Mouse (Mus musculus) splenic B cell, adult 2 months (primary cell): Measurements from ENCODE around the gene Aknad1.
A peak's percentile ranks its signal among the peaks of the same experiment; 100 is the strongest.

Experiments
- DNase-seq: peaks from one replicate; pipeline ENCODE4 v3.0.0-alpha.2; 2011; ENCODE audit warnings: low read depth, low spot score
- H3K27me3 ChIP-seq: 2 replicates; pipeline ENCODE4 v1.6.1; 2012; ENCODE audit warnings: mild to moderate bottlenecking, low read length, moderate library complexity, mixed read lengths; ENCODE audit not compliant: control insufficient read depth, poor library complexity, insufficient read depth, severe bottlenecking
- H3K36me3 ChIP-seq: 2 replicates; pipeline ENCODE4 v1.6.1; 2012; ENCODE audit warnings: mild to moderate bottlenecking, low read length, moderate library complexity, mixed read lengths; ENCODE audit not compliant: control insufficient read depth, poor library complexity, insufficient read depth, severe bottlenecking

The Aknad1 gene

DNA sequence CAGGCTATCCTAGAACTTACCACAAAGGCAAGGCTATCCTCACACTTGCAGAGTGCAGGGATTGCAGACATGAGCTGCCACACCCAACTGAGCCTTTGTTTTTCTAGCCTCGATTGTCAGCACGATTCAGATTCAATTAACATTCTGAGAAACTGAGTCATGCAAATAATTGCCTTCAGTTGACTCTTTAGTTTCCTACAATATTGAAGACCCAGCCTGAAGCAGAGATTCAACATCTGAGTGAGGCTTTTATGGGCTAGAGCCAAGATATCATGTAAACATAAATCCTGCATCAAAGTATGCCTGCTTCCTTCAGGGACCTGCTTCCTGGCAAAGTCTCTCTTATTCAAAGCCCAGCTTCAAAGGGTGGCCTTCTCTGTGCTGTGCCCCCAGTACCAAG lies 24.2 kb downstream of the Aknad1 start:
- H3K27me3 ChIP-seq: no peaks in the 10 kb centered on the region
- no peaks in the 10 kb centered on the region for H3K36me3 ChIP-seq
- no peak for DNase-seq

DNA sequence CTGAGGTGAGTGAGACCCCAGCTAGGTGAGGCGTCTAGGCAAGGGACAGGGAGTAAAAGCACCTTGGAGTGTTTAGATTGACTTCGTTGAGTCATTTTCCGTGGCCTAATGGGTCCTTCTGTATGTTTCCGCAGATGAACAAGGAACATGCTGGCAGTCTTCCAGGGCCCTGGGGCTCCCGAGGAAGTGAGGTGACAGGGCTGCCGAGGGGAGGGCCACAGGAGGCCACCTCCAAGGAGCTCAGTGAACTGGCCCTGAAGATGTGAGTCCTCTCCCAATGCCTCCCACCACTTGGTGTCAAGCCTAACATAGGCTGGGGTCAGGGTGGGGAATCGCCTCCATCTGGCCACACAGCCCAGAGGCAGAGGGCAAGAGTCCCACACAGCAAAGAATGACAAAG lies 25.5 kb downstream of the Aknad1 start:
- Histone ChIP-seq H3K36me3 (no peaks in the 10 kb centered on the region), H3K27me3 (no peaks in the 10 kb centered on the region)
- DNase-seq: no peak

- Histone ChIP-seq H3K36me3 (no peaks in the 10 kb centered on the region), H3K27me3 (no peaks in the 10 kb centered on the region)
- no peak for DNase-seq
Observed at GRCm38 (mm10) chr3:108765476-108765875, 26.0 kb downstream of the Aknad1 start.

DNA sequence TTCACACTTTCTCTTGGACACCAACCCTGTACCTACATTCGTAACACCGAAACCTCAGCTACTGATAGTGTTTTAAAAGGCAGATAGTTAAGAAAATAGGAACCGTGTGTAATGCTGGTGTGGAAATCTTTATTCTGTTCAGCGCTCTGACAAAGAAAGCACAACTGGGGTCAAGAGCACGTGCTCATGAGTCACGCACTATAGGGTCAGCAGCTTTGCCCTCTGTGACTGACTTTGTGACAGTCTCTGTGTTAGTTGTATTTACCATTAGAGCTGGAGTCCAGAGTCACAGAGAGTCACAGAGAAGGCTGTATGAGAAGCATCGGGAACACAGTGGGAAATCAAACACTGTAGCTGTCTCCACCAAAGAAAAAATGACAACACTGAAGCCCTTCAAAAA lies 27.5 kb downstream of the Aknad1 start:
- H3K27me3 ChIP-seq: no peaks in the 10 kb centered on the region
- H3K36me3 ChIP-seq: no peaks in the 10 kb centered on the region
- no peak for DNase-seq

- Histone ChIP-seq H3K27me3 (no peaks in the 10 kb centered on the region), H3K36me3 (no peaks in the 10 kb centered on the region)
- no peak for DNase-seq
Observed at GRCm38 (mm10) chr3:108767416-108767815, 28.0 kb downstream of the Aknad1 start.

DNA sequence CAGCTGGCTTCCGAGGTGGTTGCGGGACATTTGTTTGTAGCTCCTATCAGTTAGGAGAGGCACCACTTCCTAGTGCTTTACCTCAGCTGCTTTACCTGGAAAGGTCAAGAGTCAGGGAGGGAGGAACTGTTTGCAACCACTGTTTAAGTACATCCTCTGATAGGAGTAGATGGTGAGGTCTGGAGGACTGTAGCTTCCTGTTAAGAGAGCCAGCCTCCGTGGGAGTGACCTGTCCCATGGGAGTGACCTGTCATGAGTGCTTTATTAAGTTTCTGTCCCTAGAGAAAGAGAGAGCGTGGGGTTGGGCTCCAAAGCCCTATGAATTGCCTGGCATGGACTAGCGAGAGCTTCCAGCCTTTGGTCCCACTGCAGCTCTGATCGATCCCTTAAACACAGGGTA lies 30.1 kb downstream of the Aknad1 start:
- peak; percentile 7 for DNase-seq
- H3K27me3 ChIP-seq: no peaks in the 10 kb centered on the region
- H3K36me3 ChIP-seq: no peaks in the 10 kb centered on the region

GRCm38 (mm10) chr3:108770725-108771368 lies 31.4 kb downstream of the Aknad1 start:
- no peaks in the 10 kb centered on the region for H3K27me3 ChIP-seq
- peak; percentile 71 for DNase-seq
- no peaks in the 10 kb centered on the region for H3K36me3 ChIP-seq

GRCm38 (mm10) chr3:108772211-108772610 lies 32.8 kb downstream of the Aknad1 start:
- no peak for DNase-seq
- Histone ChIP-seq H3K27me3 (no peaks in the 10 kb centered on the region), H3K36me3 (no peaks in the 10 kb centered on the region)

DNA sequence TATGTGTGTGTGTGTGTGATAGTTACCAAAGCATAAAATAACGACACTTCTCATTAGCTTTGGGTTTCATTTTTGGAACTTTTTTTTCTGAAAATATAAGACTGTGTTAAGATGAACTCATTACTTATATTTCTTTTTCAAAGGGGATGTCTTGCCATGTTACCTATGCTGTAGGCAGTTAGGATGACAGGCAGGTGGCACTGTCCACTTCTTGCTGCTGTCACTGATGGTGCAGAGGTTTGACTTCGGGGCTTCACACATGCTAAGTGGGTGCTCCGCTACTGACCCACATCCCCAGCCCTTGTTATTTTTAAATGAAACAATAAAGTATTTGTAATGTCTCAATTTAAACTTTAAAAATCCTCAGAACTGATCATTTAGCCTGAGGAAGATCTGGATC lies 33.4 kb downstream of the Aknad1 start:
- Histone ChIP-seq H3K27me3 (no peaks in the 10 kb centered on the region), H3K36me3 (no peaks in the 10 kb centered on the region)
- DNase-seq: peak; percentile 22

DNA sequence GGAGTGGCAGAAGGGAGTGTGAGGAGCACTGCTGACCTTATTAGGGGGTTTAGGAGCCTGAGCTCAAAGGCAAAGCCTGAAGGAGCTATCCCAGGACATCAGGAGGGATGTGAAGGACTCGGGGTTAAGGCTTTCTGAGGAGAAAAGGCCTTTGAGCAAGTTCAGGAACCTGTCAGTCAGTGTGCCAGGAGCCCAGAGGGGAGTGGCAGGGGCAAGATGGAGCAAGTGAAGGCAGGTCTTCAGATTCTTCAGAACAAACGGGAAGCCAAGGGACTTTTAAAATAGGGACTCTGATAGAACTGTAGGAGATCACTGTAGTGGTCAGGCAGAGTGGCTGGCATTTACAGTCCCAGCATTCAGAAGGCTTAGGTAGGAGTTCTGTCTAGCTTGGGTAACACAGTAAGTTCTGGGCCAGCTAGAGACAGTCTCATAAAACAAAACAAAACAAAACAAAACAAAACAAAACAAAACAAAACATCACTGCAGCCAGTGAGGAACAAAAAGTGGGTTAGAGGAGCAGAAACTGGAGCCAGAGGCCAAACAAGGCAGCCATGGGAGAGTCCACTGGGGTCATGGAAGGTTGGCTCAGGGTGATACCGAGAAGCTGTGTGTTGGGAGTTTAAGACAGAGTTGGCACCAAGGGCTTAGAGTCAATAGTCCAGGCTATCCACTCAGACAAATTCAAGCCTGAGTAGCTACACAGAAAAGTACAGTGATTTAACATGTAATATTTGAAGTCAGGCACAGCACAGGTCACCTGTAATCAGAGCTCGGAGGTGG lies 39.5 kb downstream of the Aknad1 start:
- H3K27me3 ChIP-seq: no peaks in the 10 kb centered on the region
- H3K36me3 ChIP-seq: no peaks in the 10 kb centered on the region
- DNase-seq: no peak

DNA sequence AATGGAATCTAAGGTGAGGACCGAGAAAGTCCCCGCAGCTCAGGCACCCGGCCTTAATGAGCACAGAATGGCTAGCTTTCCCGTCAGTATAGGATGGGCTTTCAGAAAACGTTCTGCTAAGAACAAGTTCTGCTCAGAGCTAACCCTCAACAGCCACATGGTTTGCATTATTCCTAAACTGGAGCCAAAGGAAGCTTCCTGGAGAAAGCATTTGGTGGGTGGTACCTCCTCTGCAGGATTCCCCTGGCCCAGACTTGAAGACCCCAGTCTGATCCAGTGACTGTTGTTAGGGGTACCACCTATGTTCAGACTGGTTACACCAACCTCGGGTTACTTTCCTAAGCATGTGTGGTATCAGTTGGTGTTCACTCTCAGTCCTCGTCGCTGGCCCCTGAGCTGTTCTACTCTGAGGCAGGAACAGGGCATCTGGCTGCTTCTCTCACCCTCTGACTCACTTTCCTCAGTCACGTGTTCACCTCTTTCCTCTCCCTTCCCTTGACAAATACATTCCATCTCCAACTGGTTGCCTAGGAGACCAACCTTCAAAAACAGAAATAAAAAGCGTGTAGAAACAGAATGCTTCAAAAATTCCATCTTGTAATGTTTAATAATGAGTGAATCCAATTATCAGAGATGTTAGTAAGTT lies 41.9 kb downstream of the Aknad1 start:
- Histone ChIP-seq H3K27me3 (no peaks in the 10 kb centered on the region), H3K36me3 (no peaks in the 10 kb centered on the region)
- no peak for DNase-seq

GRCm38 (mm10) chr3:108781884-108782270 lies 42.4 kb downstream of the Aknad1 start:
- DNase-seq: no peak
- Histone ChIP-seq H3K27me3 (no peaks in the 10 kb centered on the region), H3K36me3 (no peaks in the 10 kb centered on the region)

- no peaks in the 10 kb centered on the region for H3K36me3 ChIP-seq
- no peak for DNase-seq
- H3K27me3 ChIP-seq: no peaks in the 10 kb centered on the region
Observed at GRCm38 (mm10) chr3:108782364-108782895, 43.0 kb downstream of the Aknad1 start.

DNA sequence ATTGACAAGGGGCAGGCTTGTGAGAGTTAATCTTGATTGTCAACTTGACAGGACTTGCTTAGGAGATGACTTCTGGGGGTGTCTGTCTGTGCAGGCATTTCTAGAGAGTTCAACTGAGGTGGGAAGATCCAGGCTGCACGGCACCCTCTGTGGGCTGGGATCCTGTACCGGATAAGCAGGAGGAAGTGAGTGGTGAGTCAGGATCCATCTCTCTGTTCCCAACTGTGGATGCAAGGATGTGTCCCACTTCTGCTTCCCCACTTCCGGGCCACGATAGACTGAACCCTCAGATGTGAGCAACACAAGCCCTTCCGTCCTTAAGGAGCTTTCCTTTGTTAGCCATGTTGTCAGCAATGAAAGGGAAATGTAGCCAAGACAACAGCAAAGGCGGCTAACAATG lies 47.1 kb downstream of the Aknad1 start:
- DNase-seq: no peak
- Histone ChIP-seq H3K27me3 (no peaks in the 10 kb centered on the region), H3K36me3 (no peaks in the 10 kb centered on the region; the same call in 1 of the 2 replicates)
